Mouse (Mus musculus) heart, embryonic 16.5 days (tissue): ENCODE measurements at regions not wholly inside any gene's neighbourhood (a gene's known extent, or its start where the extent isn't known, plus 50 kb on each side); places are given as distances from the start of the nearest gene placed in this dataset.

Experiments used
- ATAC-seq: fragments of 200-750 bp; cut with Nextera tagmentation; replicated peaks from 2 replicates; pipeline ENCODE4 v1.8.0; 2017; ENCODE audit warnings: moderate number of reproducible peaks; ENCODE audit not compliant: insufficient read depth, low FRiP score; ENCODE audit errors: extremely low read depth
- H3K27ac ChIP-seq: fragments of 300-500 bp; sonication (generic); 2 replicates; pipeline ENCODE4 v1.5.1; 2014; ENCODE audit warnings: mild to moderate bottlenecking, low read length, control low read depth, moderate library complexity
- H3K27me3 ChIP-seq: fragments of 300-500 bp; sonication (generic); 2 replicates; pipeline ENCODE4 v1.6.1; 2014; ENCODE audit warnings: low read length, mixed read lengths; ENCODE audit not compliant: control insufficient read depth, insufficient read depth
- H3K36me3 ChIP-seq: fragments of 300-500 bp; sonication (generic); 2 replicates; pipeline ENCODE4 v1.6.1; 2014; ENCODE audit not compliant: control insufficient read depth, insufficient read depth
- H3K4me1 ChIP-seq: fragments of 300-500 bp; sonication (generic); 2 replicates; pipeline ENCODE4 v1.6.1; 2014; ENCODE audit warnings: low read length, mixed read lengths; ENCODE audit not compliant: control insufficient read depth, insufficient read depth
- H3K4me2 ChIP-seq: fragments of 300-500 bp; sonication (generic); 2 replicates; pipeline ENCODE4 v1.6.1; 2014; ENCODE audit warnings: low read depth, mild to moderate bottlenecking, control low read depth, low read length
- H3K4me3 ChIP-seq: fragments of 300-500 bp; sonication (generic); 2 replicates; pipeline ENCODE4 v1.5.1; 2014; ENCODE audit warnings: mild to moderate bottlenecking, control low read depth, low read length
- H3K9ac ChIP-seq: fragments of 300-500 bp; sonication (generic); 2 replicates; pipeline ENCODE4 v1.6.1; 2014; ENCODE audit warnings: low read length, control low read depth
- H3K9me3 ChIP-seq: fragments of 300-500 bp; sonication (generic); replicated peaks from 2 replicates; pipeline ENCODE4 v1.6.1; 2016; ENCODE audit warnings: low read length; ENCODE audit not compliant: control insufficient read depth
- WGBS: fragments of 180-500 bp; shearing (Covaris S2); extraction: QIAGEN DNeasy Blood & Tissue Kit; methylation state at CpG from one replicate; pipeline ENCODE4 v1.1.7; 2014; 5-methylcytosine and 5-hydroxymethylcytosine counted together

DNA sequence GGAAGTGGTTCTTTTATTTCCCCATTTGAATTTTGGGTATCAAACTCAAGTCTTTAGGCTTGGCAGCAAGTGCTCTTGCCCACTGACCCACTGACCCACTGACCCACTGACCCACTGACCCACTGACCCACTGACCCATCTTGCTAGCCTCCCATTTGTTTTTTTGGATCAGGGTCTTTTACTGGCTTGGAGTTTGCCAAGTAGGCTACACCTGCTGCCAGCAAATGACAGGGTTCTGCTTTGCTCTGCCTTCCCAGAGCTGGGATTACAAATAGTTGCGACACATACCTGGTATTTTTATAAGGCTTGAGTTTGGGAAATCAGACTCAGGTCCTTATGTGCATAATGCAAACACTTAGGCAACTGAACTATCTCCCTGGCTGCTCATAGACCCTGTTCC, 226.7 kb upstream of the Il12b start:
- WGBS = 76% methylated on average over 1 of the region's 1 CpGs
- Histone ChIP-seq H3K4me1 (no peaks in the 10 kb centered on the region), H3K4me2 (no peak overlapping the region), H3K36me3 (no peaks in the 10 kb centered on the region), H3K9me3 (no peaks in the 10 kb centered on the region), H3K27me3 (no peaks in the 10 kb centered on the region), H3K27ac (no peak overlapping the region), H3K9ac (no peak overlapping the region), H3K4me3 (no peak overlapping the region)
- ATAC-seq = no peak

DNA sequence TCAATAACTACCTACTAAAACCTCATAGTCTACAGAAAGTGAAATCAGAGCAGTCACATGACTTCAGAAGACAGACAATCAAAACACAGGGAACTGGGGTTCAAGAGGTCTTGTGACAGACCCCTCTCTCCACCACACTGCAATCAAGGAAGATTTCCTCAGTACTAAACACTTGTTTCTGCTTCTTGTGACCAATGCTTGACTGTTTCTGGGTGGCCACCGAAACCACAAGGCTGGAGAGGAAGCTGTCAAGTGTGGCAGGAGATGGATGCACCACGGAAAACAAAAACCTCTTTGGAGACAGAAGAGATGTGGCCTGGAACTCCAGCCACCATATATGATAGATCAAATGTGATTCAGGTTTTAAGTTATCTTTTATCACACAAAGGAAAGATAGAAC, 225.3 kb upstream of the Il12b start:
- no peak overlapping the region for H3K4me2 ChIP-seq
- no peaks in the 10 kb centered on the region for H3K9me3 ChIP-seq
- H3K27ac ChIP-seq = no peak overlapping the region
- no peaks in the 10 kb centered on the region for H3K27me3 ChIP-seq
- no peak overlapping the region for H3K4me3 ChIP-seq
- H3K9ac ChIP-seq = no peak overlapping the region
- H3K36me3 ChIP-seq = no peaks in the 10 kb centered on the region
- no peaks in the 10 kb centered on the region for H3K4me1 ChIP-seq
- 53% methylated on average over 2 of the region's 2 CpGs for WGBS
- ATAC-seq = no peak

DNA sequence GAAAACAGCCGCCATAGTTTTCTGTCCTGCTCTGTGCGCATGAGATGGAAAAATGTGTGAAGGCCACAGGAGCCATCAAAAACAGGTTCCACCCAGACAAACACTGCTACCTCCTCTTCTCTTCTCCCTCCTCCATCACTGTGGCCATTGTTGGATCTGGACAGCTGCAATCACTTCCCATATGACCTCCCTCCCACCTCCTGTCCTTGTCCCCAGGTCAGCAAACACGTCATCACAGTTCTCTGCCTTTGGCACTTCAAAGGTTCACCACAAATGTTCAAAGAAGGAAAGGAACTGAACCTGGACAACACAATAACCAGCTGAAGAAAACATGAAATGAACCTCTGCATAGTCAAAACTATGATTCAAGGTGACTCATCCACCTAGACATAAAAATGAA, 220.2 kb upstream of the Il12b start:
- Histone ChIP-seq H3K9ac (no peak overlapping the region), H3K27ac (no peak overlapping the region), H3K9me3 (no peaks in the 10 kb centered on the region), H3K4me2 (no peak overlapping the region), H3K27me3 (no peaks in the 10 kb centered on the region), H3K4me1 (no peaks in the 10 kb centered on the region), H3K4me3 (no peak overlapping the region), H3K36me3 (no peaks in the 10 kb centered on the region)
- WGBS = 80% methylated on average over 3 of the region's 3 CpGs
- no peak for ATAC-seq

DNA sequence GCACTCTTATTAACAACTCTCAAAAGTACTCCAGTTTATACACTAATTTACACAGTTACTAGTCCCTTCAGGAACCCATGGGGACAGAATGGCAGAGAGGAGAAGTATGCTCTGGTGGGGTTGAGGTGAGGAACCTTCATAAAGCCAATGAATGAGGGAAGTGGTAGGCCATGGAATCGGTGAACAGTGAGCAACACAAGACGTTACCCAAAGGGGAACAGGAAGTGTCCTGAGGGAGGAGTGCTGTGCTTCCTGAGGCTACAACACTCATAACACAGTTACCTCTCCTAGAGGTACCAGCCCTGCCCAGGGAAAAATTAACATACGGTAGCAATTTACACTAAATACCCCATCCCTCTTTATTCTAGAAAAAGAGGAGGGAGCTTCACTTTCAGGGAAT, 216.0 kb upstream of the Il12b start:
- no peak overlapping the region for H3K9ac ChIP-seq
- H3K9me3 ChIP-seq = no peaks in the 10 kb centered on the region
- no peaks in the 10 kb centered on the region for H3K4me1 ChIP-seq
- 75% methylated on average over 3 of the region's 3 CpGs for whole genome bisulfite sequencing
- no peak for ATAC-seq
- H3K27ac ChIP-seq = no peak overlapping the region
- no peak overlapping the region for H3K4me3 ChIP-seq
- H3K27me3 ChIP-seq = no peaks in the 10 kb centered on the region
- H3K4me2 ChIP-seq = no peak overlapping the region
- no peaks in the 10 kb centered on the region for H3K36me3 ChIP-seq

DNA sequence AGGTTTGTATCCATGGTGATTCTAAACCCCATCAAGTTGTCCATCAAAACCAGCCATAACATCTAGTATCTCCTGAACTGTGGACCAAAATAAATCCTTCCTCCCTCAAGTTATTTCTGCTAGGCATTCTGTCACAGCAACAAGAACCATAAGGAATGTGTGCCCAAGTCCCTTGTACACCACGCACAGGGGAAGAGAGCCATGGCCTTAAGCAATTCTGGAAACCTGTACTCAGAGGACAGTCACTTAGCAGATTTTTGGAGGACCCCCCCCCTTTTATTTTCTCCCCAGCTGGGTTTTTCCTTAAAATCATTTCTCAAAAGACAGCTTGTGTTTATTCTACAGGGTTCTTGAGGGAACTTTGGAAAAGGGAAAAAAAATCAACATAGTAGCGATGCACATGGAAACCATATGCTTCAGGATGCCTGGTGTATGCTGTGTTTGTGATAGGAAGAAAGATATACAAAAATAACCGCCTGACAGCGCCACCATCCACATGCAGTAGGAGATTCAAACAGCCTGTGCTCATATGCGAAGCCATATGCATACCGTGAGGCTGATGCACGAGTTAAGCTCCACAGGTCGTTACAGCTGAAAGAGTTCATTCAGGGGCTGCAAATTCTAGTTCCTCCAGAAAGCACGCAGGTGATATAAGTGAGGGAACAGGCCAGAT, 214.5 kb upstream of the Il12b start:
- no peak overlapping the region for H3K4me3 ChIP-seq
- H3K4me1 ChIP-seq = no peaks in the 10 kb centered on the region
- no peaks in the 10 kb centered on the region for H3K27me3 ChIP-seq
- H3K9me3 ChIP-seq = no peaks in the 10 kb centered on the region
- ATAC-seq = no peak
- H3K4me2 ChIP-seq = no peak overlapping the region
- WGBS = 77% methylated on average over 9 of the region's 9 CpGs
- H3K9ac ChIP-seq = no peak overlapping the region
- H3K27ac ChIP-seq = no peak overlapping the region
- H3K36me3 ChIP-seq = no peaks in the 10 kb centered on the region

DNA sequence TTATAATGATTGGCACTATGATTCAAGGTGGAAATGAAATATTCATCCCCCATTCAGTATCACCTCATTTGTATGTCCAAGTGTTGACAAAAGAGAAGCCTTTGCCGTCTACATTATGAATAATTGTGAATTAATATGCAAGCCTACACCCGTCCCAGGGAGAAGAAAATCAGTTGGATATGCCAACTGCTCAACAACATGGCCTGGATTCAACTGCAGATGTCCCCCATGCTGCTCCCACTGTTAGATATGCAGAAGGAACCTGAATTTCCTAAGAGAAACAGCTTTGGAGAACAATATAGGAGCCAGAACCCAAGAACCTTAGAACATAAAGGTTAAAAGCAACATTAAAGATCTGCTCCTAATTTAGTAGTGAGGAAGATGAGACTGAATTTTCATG, 211.7 kb upstream of the Il12b start:
- H3K27ac ChIP-seq = no peak overlapping the region
- no peak for ATAC-seq
- H3K9ac ChIP-seq = no peak overlapping the region
- H3K4me2 ChIP-seq = no peak overlapping the region
- H3K4me3 ChIP-seq = no peak overlapping the region
- no peaks in the 10 kb centered on the region for H3K27me3 ChIP-seq
- H3K36me3 ChIP-seq = no peaks in the 10 kb centered on the region
- 68% methylated on average over 2 of the region's 2 CpGs for WGBS
- H3K9me3 ChIP-seq = no peaks in the 10 kb centered on the region
- no peaks in the 10 kb centered on the region for H3K4me1 ChIP-seq

DNA sequence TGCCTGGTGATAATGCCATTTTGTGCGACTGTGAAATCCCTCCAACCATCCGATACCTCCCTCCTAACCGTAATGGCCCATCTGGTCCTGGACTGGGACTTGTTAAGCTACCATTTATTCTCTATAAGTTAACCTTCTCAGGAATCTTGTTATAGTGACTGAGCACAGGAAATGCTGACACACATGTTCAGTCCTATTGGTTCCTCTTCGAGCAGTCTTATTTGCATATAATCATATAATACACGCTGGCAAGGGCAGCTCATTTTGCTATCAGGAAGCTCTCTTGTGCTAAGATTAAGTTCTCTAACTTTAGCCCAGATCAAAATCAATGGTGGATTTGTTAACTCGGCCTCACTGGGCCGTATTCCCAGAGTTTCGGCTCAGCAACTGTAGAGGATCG, 206.1 kb upstream of the Il12b start:
- no peak overlapping the region for H3K4me2 ChIP-seq
- no peak overlapping the region for H3K9ac ChIP-seq
- no peaks in the 10 kb centered on the region for H3K9me3 ChIP-seq
- no peaks in the 10 kb centered on the region for H3K36me3 ChIP-seq
- 78% methylated on average over 9 of the region's 9 CpGs for WGBS
- H3K4me3 ChIP-seq = no peak overlapping the region
- ATAC-seq = no peak
- H3K27me3 ChIP-seq = no peaks in the 10 kb centered on the region
- H3K4me1 ChIP-seq = 0 out of 2 replicates have a peak, but pooled peaks cover 5% of the 10 kb centered on the region
- H3K27ac ChIP-seq = no peak overlapping the region

DNA sequence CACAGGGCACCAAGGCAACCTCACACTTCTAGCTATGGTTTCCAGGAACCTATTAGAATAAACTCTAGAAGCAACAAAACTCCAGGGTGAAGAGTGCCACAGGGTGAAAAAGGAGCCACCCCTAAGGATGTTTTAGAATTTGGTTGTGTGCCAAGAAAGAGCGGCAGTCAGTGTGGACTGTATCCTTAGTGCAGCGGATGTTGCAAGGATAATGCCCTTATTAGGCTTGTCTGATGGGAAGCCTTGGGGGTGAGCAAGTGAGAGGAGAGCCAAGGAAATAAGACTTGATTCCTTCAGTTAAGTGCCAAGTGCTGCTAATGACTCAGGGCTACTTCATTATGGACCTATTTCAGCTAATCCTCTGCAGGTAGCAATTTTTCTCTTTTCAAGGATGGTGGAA, 197.1 kb upstream of the Il12b start:
- H3K27ac ChIP-seq = no peak overlapping the region
- H3K9me3 ChIP-seq = no peaks in the 10 kb centered on the region
- ATAC-seq = no peak
- H3K36me3 ChIP-seq = no peaks in the 10 kb centered on the region
- no peaks in the 10 kb centered on the region for H3K4me1 ChIP-seq
- H3K4me3 ChIP-seq = no peak overlapping the region
- no peak overlapping the region for H3K4me2 ChIP-seq
- WGBS = 55% methylated on average over 2 of the region's 2 CpGs
- no peaks in the 10 kb centered on the region for H3K27me3 ChIP-seq
- no peak overlapping the region for H3K9ac ChIP-seq

DNA sequence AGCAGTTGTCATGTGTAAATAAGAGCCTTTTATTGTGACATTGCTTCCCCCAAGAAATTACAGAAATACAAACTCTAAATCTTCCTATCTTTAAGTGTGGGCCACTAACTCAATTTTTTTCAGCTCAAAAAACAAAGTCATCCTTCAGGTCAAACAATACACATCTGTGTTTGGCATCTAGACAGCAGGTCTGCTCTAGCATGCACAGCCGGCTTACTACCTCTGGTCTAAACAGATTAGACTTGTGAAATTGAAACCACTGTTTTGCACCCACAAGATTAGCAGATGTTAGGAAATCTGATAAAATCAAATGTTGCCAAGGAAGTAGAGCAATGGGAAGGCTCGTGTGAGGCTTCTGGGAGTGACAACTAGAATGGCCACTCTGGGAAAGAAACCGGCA, 195.5 kb upstream of the Il12b start:
- Histone ChIP-seq H3K9ac (no peak overlapping the region), H3K9me3 (no peaks in the 10 kb centered on the region), H3K36me3 (no peaks in the 10 kb centered on the region), H3K4me3 (no peak overlapping the region), H3K4me1 (no peaks in the 10 kb centered on the region), H3K27ac (no peak overlapping the region), H3K4me2 (no peak overlapping the region), H3K27me3 (no peaks in the 10 kb centered on the region)
- no peak for ATAC-seq
- WGBS = 51% methylated on average over 3 of the region's 3 CpGs
